Mouse (Mus musculus) heart, adult 8-10 months (tissue): Measurements from ENCODE around the gene Pcsk4. TPM values are rescaled to one million over a fixed set of nuclear protein-coding genes. Genes with fewer than 3 reads are reported as not detected.

Experiments used
- DNase-seq: peaks from one replicate; pipeline ENCODE4 v3.0.0; 2022; ENCODE audit warnings: low spot score
- microRNA-seq: library from miRNA; unstranded; fragments of <30 nt; microRNA quantifications from one replicate; pipeline ENCODE4 v1.2.0, GENCODE M21; 2022
- total RNA-seq, 4 experiments: library from RNA; stranded (reverse); gene quantifications; 2 replicates each; pipeline ENCODE4 v1.2.4; 2022

The Pcsk4 gene
- total RNA-seq, 4 experiments from 2014 or later: 1.7 to 3.1 (median 2.7) TPM

DNA sequence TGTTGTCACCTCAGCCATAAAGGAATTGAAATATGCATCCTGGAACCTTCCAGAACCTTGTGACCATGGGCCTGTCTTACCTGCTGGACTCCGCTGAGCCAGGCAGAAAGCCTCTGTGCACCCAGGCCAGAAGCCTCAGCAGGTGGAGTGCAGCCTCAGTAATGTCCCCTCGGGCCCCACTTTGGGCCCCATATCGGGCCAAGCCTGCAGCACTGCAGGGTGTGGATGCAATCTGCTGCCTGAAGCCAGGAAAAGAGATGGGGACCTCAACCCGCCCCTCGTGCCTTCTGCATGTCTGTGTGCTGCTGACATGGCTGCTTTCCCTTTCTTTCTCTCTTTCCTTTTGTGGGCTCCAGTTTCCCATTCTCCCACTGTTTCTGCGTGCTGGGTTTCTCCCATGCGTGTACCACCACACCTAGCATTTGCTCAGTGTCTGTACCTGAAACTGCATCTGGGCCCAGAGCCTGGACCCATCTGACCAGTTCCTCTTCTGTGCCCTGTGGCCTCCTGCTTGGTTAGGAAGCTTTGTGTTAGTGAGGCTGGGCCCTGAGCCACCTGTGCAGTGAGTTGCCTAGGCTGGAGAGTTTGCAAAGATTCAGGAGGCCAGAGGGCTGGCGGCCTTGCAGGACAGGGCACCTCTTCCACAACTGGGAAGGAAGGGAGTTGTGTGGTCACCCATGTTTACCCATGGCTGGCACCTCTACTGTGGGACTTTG is 57.3 kb downstream of the Pcsk4 start:
- no peak for DNase-seq

Small RNAs within 50 kb of the gene (microRNA-seq; reads per million reads assigned to microRNA genes)
- not detected for gene Mir6911

Other genes with a start within 250 kb of the Pcsk4 start
- gene Sbno2, start 223.9 kb downstream of the Pcsk4 start, total RNA-seq: 10 to 100 TPM in 3 of 4 experiments, 1 to 10 TPM in 1; 9.5 to 12.0 (median 11.1) TPM
- 100 to 1,000 TPM; 148 to 176 (median 153) TPM for gene Stk11, start 213.7 kb downstream of the Pcsk4 start, total RNA-seq
- gene Atp5d, start 190.9 kb downstream of the Pcsk4 start, total RNA-seq: 1,000 to 10,000 TPM; 1,050 to 1,135 (median 1,101) TPM
- 1 to 10 TPM; 3.8 to 6.1 (median 4.6) TPM for gene Cbarp, start 188.7 kb downstream of the Pcsk4 start, total RNA-seq
- 100 to 1,000 TPM in 1 of 4 experiments, 10 to 100 TPM in 3; 83.9 to 111 (median 91.0) TPM for gene Midn, start 181.2 kb downstream of the Pcsk4 start, total RNA-seq
- gene Cirbp, start 163.5 kb downstream of the Pcsk4 start, total RNA-seq: 10 to 100 TPM; 34.7 to 69.7 (median 51.6) TPM
- gene 1600002K03Rik, start 156.6 kb downstream of the Pcsk4 start, total RNA-seq: 1 to 10 TPM; 4.9 to 7.7 (median 5.9) TPM
- 1 to 10 TPM in 3 of 4 experiments, under 1 TPM in 1; 0.78 to 1.2 (median 1.1) TPM for gene Efna2, start 150.0 kb downstream of the Pcsk4 start, total RNA-seq
- 10 to 100 TPM; 10.5 to 16.3 (median 14.6) TPM for gene Mum1, start 103.1 kb downstream of the Pcsk4 start, total RNA-seq
- gene Ndufs7, start 80.4 kb downstream of the Pcsk4 start, total RNA-seq: 1,000 to 10,000 TPM in 3 of 4 experiments, 100 to 1,000 TPM in 1; 949 to 1,112 (median 1,023) TPM
- 10 to 100 TPM; 10.3 to 17.1 (median 14.7) TPM for gene Gamt, start 68.5 kb downstream of the Pcsk4 start, total RNA-seq
- 10 to 100 TPM; 49.2 to 62.8 (median 56.5) TPM for gene Dazap1, start 68.0 kb downstream of the Pcsk4 start, total RNA-seq
- gene Rps15, start 37.0 kb downstream of the Pcsk4 start, total RNA-seq: 100 to 1,000 TPM; 763 to 919 (median 846) TPM
- gene Apc2, start 33.5 kb downstream of the Pcsk4 start, total RNA-seq: 1 to 10 TPM; 2.2 to 3.1 (median 2.2) TPM
- gene 2310011J03Rik, start 9.0 kb downstream of the Pcsk4 start, total RNA-seq: 10 to 100 TPM; 14.3 to 19.8 (median 16.3) TPM
- gene Reep6, start 455 bp upstream of the Pcsk4 start, total RNA-seq: 1 to 10 TPM; 3.1 to 7.6 (median 5.0) TPM
- 100 to 1,000 TPM in 2 of 4 experiments, 10 to 100 TPM in 2; 87.9 to 109 (median 99.6) TPM for gene Adamtsl5, start 18.9 kb upstream of the Pcsk4 start, total RNA-seq
- gene Plk5, start 27.0 kb upstream of the Pcsk4 start, total RNA-seq: 1 to 10 TPM in 2 of 4 experiments, under 1 TPM in 2; 0.91 to 1.3 (median 1.1) TPM
- 1 to 10 TPM; 5.9 to 9.8 (median 8.3) TPM for gene Mex3d, start 58.2 kb upstream of the Pcsk4 start, total RNA-seq
- 100 to 1,000 TPM in 1 of 4 experiments, 10 to 100 TPM in 3; 92.9 to 107 (median 97.0) TPM for gene Mbd3, start 70.1 kb upstream of the Pcsk4 start, total RNA-seq
- gene Uqcr11, start 77.3 kb upstream of the Pcsk4 start, total RNA-seq: 1,000 to 10,000 TPM; 1,795 to 2,190 (median 1,939) TPM
- 10 to 100 TPM; 15.8 to 18.0 (median 17.6) TPM for gene Tcf3, start 104.1 kb upstream of the Pcsk4 start, total RNA-seq
- under 1 TPM in 1 of 4 experiments, not detected in 3; 0.09 TPM for gene Onecut3, start 165.3 kb upstream of the Pcsk4 start, total RNA-seq
- not detected for gene Atp8b3, start 209.6 kb upstream of the Pcsk4 start, total RNA-seq
- 10 to 100 TPM; 10.7 to 15.0 (median 12.2) TPM for gene Rexo1, start 232.1 kb upstream of the Pcsk4 start, total RNA-seq
- 1 to 10 TPM; 3.5 to 5.0 (median 4.7) TPM for gene Klf16, start 247.8 kb upstream of the Pcsk4 start, total RNA-seq